Mouse (Mus musculus) heart, adult 18-20 months (tissue): ENCODE results near the gene Lacc1. TPM values are rescaled to one million over a fixed set of nuclear protein-coding genes. Genes with fewer than 3 reads are reported as not detected.
"Not testable (repeated sequence)": the region's sequence is repeated elsewhere in the genome, so short reads cannot be mapped to it uniquely, and the experiment has no call there.

Source experiments
- DNase-seq, 2 experiments: peaks; one replicate each; pipeline ENCODE4 v3.0.0; 2021 to 2022; ENCODE audit warnings: mixed read lengths in 1 of 2
- long read RNA-seq, 2 experiments: library from polyadenylated mRNA; stranded (forward); transcript quantifications; one replicate each; pipeline ENCODE4 v2.0.0; 2021
- total RNA-seq, 2 experiments: library from RNA; stranded (reverse); gene quantifications; 2 replicates each; pipeline ENCODE4 v1.2.3; 2021

Lacc1 gene
- total RNA-seq, result 1 to 10 TPM; 2.4 to 3.3 TPM
- long read RNA-seq, experiment 1, partial matches to known transcripts, result 0 of 2 reads
- long read RNA-seq, experiment 1, other reads (novel, unspliced or antisense), result 0 of 2 reads
- long read RNA-seq, experiment 2, result 0 reads

DNA sequence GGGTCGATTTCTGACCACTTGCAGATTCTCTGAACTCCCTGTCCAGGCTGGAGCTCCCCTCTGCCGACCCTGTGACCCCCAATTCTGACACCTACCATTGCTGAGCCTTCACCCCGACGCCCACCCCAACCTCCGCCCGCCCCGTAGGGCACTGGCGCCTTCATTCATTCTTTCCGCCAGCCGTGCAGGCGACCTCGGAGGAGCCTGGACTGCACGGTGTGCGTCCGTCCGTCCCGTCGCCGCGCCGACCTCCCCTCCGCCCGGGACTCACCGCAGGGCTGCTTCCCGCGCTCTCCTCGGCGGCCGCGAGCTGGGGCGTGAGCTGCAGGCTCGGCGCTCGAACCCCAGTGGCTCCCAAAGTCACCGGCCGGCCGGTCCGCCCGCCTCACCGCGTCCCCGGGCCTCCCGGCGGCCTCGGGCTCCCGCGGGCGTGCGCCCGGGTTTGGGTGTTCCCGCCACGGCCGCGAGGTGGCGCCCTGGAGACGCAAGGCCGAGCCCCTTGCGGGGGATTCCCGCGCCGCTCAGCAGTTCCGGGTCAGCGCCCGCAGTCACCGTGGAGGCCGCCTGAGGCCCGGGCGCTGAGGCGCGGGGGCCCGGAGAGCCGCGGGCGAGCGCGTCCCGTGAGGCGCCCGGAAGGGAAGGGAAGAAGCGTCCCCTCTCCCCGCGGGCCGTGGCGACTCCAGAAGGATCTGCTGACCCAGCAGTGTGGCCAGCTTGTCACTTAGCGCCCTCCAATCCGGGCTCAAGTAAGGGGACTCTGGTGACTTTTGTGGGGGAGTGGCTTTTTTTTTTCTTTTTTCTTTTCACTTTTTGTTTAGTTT is at the start of gene Lacc1, which contains the start of gene Ccdc122:
Gene Lacc1 (minus strand): TSS at position 679 of the 821 bp plus-strand sequence.
Gene Ccdc122 (plus strand): TSS at position 547 of the 821 bp plus-strand sequence.
- DNase-seq, result peak; percentile 86 to 90

DNA sequence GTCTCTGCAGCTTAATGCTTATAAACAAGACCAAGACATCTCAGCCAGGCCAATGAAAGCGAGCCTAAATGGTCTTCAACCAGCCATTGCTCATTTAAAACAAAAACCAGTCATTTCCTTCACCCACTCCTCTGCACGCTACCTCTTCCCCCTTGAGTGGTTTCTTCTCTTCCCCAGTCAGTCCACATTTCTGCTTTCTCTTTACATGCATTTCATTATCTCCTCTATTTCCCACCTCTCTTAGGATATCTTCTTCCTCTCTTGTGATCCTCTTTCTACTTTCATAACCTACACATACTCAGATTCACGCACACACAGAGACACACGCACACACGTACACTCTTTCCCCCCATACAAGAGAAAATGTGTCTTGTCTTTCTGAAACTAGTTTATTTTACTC is 44.5 kb upstream of the Lacc1 start:
- no peak for DNase-seq

DNA sequence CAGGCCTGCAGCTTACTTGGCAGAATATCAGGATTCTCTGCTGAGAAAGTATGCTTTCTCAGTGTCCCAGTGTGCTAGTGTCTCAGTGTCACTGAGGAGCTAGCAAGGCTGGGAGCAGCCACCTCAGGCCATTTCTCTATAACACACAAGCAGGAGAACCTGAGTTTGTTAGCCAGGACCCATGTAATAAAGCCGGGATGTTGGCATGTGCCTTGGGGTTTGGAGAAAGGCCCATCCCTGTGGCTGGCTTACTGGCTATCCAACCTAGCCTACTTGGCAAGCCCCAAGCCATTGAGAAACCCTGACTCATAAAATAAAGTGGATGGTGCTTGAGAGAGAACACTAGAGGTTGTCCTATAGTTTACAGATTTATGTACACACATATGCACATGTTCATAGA is 32.7 kb upstream of the Lacc1 start:
- peak in 1 of 2 experiments; percentile 5 for DNase-seq

DNA sequence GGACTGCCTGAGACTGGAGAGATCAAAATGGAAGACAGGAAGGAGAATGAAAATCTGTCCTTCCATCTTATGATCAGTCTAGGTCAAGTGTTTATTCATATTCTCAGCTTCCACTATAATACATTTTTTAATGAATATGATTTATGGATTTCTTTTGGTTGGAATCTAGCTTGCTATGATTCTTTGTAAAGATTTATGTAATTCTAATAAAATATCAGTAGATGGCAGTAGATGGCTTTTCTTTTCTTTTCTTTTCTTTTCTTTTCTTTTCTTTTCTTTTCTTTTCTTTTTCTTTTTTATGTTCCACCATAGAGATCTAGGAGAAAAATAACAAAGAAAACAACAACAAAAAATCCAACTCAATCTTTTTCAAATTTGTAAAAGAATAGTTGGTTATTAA is 16.6 kb upstream of the Lacc1 start:
- DNase-seq, result no peak

DNA sequence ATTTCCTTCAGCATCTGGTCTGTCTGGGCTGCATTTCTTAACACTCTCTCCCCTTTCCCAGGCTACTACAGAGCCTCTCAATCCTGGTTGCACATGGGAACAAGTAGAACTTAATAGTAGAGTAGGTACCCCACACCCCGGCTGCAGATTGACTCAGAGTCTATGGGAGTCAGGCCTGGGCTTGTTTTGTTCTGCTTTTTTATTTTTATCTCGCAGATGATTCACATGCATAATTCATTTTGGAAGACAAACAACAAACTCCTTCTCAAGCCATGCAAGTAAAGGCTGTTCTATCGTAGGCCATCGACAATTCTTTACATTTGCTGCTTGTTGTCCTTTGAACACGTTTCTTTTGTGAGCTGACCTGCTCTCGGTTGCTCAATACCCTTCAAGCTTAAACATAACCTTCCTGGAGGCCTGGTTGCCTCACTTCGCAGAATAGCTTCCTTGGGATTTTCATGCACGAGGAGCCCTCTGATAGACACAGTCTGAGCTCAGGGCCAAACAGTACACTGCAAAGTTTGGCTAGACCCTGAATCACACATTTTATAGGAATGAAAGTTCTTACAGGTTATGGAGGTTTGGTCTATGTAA is 1.2 kb upstream of the Lacc1 start:
- no peak for DNase-seq

DNA sequence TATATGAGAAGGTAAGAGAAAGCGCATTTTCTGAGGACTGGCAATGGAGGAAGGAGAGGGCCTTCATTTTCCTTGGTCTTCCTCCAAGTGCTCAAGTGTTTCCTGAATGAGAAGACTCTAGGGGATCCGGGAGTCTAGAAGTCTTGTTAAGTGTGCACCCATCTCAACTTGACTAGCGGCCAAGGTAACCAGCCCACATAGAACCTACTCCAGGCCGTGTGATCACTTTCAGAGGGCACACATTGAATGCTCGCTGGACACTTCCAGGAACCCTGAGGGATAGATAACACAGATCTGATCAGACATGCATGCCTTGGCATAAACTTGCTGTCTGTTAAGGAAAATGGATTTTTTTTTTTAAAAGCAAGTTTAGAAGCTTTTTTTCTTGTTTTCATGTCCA is 626 bp upstream of the Lacc1 start:
- peak in 1 of 2 experiments; percentile 14 for DNase-seq

DNA sequence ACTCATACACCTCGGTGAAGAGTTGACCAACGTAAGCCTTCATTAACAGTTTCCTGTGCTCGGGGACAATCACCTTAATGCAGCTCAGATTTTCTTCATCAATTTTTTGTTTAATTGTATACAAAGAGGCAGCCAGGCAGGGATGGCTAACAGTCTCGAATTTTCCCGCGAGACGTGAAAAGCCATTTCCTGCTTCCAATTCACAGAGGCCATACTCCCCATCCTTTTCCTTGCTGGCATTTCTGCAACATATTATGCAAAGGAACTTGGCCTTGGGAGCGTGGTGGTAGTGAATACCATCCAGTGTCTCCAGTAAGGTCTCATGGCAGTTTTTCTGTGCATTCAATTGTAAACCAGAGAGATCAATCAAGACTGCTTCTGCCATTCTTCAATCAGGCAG is 1.7 kb downstream of the Lacc1 start:
- DNase-seq, result peak in 1 of 2 experiments; percentile 18

DNA sequence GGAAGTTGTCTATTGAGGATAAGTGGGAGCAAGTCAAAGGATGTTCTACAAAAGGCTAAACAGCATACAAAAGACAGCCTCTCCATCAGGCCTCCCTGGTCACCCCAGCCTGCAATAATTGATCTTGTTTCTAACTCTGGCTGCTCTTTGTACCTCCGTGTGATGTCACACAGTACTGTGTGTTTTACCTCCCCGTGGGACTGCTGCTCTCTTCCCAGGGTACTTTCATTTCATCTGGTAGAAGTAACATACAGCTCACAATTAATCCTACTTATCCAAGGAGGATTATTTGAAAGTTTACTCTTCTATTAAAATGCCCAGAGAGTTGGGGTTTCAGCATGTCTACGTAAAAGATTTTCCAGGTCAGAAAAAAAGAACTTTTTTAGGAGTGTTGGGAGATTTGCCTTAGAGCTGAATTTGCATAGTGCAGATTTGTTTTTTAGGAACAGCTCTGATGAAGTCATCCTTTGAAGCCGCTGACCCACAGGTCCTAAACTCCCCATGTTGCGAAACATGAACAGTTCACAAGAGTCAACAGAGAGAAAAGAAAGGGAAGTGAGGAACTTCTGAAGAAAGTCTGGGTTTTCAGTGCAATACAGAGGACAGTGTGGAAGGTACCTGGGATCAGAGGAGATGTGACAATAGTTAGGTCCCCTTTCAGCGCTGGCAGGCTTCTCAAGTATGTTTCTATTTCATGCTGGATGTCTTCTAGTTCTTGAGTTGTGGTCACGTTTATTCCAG is 2.4 kb downstream of the Lacc1 start:
- DNase-seq, result peak; percentile 31 to 55

DNA sequence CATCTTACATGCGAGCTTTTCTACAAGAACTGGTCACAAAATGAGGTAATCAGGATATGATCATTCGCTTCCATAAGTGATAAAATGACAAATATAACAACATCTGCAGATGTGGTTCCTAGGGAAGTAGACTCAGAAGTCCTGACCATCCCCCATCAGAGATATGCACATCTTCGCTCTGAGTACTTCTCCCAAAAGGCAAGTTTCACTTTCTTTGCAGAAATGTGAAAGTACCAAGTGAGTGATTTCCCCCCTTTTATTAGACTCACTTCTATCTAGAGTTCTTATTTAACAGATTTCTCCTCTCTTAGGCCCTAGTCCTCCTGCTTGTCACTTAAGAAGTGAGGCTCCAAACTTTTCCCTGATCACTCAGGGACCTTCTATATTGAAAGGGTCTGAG is 3.3 kb downstream of the Lacc1 start:
- peak in 1 of 2 experiments; percentile 27 for DNase-seq

DNA sequence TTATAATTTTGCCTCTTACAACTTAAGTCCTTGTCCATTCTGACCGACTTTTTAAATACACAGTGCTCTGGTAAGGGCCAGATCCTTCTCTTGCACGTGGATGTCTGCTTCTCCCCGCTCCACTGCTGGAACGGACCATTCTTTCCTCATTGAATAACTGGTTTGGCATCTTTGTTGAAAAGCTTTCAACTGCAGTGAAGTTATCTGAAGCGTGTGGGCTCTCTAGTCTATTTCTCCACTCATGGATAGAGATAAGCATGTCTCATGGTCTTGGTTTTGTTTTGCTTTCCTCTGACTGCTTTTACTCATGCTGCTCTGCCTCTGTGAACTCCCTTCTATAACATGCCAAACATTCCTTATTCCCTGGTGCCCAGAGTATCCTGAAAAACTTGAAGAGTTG is 4.3 kb downstream of the Lacc1 start:
- peak; percentile 15 to 19 for DNase-seq

DNA sequence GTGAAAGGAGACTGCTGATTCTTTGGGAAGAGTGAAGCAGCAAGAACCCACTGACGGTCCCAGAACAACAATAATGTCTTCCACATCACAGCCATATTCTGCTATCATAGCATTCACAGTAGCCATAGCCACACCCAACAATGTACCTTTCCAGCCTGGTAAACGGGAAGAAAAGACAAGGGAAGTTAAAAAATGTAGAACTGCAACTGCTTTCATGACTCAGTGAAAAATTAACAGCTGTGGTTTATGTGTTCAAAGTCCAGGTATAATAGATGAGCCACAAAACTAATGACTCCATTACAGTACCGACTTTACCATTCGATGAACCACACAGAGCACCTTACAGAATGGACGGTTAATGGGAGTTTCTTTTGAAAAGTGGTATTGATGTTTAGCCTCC is 5.9 kb downstream of the Lacc1 start:
- DNase-seq, result no peak

DNA sequence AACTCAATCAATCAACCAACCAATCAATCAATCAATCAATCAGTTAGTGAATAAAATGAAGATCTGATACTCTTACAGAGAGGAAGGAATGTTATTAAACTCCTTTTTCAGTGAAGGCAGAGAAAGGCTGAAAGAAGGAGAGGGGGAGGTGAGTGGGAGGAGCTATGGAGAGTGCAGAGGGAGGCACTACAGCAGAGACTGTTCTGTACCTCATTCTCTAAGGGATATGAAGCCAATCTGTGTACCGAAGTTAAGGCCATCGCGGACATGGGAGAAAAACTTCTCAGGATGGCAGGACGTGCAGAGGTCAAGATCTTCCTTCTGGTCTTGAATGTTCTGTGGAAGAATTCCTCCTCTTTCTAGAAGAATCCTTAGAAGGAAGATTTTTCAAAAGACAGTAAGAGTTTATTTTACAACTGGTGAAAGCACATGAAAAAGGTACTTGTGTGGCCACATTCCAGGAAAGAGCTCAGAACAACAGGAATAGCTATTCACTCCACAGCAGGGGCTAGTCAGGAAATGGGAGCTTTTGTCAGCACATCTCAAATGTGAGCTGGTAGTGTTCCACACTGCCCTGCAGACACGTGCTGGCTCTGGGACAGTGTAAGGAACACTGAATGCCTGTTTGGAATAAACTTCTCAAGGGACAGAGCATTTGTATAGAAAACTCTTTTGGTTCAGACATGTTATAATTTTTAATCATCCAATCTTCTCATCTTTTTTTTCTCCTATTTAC is 7.2 kb downstream of the Lacc1 start:
- no peak for DNase-seq

DNA sequence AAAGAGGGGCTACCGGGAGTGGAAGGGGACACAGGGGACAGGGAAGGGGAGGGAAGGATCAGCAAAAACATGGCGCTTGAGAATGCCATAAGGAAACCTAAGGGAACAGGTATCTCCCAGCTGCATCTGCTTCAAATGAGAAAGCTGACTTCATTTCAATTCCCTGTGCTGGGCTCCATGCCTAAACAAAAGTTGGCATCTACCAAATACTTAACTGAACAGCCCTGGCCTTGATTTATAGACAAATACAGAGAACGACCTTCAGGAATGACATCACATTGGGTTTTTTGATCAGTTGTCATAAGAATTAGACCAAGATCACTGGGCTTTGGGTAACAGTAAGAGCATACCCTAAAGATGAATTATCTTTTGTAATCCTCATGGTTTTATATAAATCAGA is 12.2 kb downstream of the Lacc1 start:
- DNase-seq, result no peak

DNA sequence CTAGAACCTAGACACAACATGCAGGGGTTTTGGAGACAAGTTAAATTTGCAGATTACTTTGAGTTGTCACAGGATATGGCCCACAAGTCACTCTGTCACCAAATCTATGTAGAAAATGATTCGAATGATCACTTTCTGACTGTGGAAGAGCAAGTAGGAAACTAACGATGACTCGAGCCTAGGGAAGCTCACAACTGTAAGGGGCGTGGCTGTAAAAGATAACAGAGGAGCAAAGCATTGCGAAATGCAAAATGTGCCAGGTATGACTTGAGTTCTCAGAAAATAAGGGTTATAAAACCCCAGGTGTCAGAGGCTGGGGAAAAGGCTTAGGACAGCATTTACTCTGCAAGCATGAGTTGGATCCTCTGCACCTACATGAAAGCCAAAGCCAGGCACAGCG is 19.5 kb downstream of the Lacc1 start:
- no peak for DNase-seq

DNA sequence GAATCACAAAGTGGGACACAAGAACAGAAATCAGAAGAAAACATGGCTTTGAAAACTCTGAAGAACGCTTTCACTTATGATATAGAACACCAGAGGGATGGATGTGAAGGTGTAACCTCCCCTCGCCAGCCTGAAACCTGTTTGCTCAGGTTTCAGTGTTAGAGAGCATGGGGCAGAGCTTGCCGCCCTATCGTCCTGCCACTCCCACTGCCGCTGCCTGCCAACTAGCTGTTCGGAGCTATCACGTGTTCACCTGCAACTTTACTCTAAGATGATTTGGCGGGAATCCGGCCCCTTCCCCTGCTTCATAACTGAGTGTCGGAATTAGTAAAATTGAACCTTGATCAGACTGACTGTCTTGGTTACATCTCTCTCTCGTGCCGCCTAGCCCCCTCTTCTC is 19.9 kb downstream of the Lacc1 start:
- not testable (repeated sequence) for DNase-seq

DNA sequence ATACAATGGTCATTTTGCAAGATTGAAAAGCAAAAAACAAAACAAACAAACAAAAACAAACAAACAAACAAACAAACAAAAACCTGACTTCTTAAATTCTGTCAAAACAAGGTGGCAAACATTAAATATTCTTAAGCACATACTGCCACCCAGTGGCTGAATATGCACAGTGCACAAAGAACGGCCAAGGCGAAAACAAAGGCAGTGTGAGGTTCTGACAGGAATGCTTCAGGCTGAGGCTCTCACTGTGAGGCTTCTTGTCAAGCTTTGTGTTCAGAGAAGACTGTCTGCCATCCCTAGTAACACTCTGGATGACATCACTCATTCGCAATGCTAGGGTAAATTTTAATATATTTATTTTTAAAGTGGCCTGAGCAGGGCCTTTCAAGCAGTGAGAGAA is 24.9 kb downstream of the Lacc1 start:
- peak; percentile 35 to 87 for DNase-seq

DNA sequence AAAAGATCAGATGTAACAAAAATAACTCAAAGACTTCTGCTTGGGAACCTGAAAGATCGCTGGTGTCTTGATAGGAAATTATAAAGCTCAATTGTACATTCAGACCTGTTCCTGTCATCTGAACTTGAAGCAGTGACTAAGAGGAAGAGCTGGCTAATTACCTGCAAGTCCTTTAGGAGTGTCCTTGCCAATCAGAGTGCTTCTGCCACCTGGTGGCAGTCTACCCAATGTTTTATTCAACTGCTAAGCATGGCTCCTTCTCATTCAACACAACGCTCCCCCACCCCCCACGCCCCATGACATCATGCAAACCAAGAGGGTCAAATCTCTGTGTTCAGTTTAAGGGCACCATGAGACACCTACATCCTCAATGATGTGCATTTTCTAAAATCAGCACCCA is 28.5 kb downstream of the Lacc1 start:
- DNase-seq, result peak; percentile 68 to 82

DNA sequence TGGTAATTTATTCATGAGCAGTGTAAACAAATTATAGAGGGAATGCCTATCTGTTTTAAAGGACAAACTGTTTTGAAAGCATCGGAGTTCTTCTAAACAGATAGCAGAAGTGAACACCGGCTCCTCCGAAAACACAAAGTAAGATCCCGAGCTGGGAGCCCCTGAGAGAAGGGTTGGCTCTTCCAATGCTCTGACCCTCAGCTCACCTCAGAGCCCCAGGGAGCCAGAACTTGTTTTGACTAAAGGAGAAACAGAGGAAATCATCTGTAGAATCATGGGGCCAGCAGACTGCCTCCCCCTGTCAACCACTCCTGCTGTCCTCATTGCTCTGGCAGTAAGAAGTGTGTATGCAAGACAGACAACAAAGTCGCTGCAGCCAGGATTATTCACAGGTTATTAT is 31.1 kb downstream of the Lacc1 start:
- DNase-seq, result no peak

DNA sequence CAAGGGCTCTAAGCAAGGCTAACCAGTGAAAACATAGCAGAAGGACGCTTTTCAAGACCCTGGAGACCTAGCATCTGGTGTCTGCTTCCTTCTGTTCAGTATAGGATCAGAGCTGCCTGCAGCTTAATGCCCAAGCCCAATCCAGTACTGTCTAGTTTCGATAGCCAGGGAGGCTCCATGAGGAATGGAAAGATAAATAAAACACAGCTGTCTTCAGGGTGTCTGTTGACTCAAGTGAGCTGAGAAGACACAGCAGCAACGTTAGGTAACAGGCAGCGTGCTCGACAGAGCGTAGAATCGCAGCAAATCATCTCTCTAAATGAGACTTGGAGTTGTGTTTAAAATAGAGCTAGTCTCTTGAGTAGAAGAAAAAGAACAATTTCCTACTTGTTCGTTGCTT is 32.0 kb downstream of the Lacc1 start:
- no peak for DNase-seq

DNA sequence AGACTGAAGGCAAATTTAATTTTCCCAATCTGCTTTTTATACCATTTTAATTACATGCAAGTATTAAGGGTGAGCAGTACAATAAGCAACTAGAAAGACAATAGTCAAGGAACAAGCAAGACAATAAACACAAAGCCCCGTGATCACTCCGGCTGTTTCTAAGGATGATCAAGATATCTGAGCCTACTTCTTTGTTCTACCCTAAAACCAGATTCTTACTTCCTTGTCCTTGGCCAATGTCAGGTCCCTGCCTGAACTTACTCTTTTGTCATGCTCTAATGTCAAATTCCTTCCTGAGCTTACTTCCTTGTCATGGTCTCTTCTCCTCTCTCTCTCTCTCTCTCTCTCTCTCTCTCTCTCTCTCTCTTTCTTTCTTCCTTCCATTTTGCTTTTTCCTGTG is 46.4 kb downstream of the Lacc1 start:
- DNase-seq, result not testable (repeated sequence)

DNA sequence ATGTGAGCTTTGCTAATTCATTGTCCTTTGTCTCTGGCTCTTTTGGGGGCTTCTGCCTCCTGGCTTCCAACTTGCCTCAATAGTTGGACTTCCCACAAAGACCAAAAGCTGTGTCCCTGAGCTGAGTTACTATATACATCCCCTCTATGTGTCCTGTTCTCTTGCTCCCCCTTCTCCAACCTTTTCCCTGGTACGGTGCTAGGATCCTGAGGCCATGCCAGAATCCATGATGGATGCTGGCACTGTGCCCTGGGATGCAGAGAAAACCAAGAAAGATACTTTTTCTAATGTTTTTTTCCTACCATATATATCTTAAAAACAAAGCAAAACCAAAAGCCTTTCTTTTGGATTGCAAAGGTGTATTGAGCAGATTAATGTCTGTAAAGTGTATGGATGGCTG is 54.9 kb downstream of the Lacc1 start:
- DNase-seq, result no peak

DNA sequence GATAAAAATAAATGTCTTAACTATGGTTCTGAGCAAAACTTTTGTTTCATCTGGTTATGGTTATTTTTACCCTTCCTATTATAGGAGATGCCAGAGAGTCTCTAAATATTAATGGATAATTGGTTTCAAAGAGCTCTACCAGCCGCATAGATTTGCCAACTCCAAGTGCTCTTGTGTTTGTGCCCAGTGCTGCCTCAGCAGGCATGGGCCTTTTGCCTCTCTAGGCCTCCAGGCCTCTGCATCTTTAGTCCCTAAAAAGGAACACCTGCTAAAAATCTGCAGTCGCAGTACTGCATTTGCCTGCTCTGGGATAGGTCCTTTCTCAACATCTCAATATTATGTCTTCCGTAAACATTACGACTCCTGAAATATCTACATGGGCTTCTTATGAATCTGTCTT is 55.5 kb downstream of the Lacc1 start:
- no peak for DNase-seq
